Mouse (Mus musculus) thymus, adult 2 months (tissue): ENCODE measurements around the gene Tpk1. TPM values are rescaled to one million over a fixed set of nuclear protein-coding genes. Genes with fewer than 3 reads are reported as not detected.

ENCODE experiments used
- DNase-seq: peaks from one replicate; pipeline ENCODE4 v3.0.0; 2021
- H3K27ac ChIP-seq: fragments of 200-500 bp; 2 replicates; pipeline ENCODE4 v1.5.1; 2012; ENCODE audit warnings: low read length, control low read depth; ENCODE audit not compliant: control insufficient read depth, insufficient read depth
- H3K27me3 ChIP-seq: fragments of 200-500 bp; 2 replicates; pipeline ENCODE4 v1.6.1; 2012; ENCODE audit warnings: mild to moderate bottlenecking, low read length, moderate library complexity, mixed read lengths; ENCODE audit not compliant: control insufficient read depth, insufficient read depth
- H3K36me3 ChIP-seq: fragments of 200-500 bp; 2 replicates; pipeline ENCODE4 v1.6.1; 2012; ENCODE audit warnings: mild to moderate bottlenecking, low read length, moderate library complexity; ENCODE audit not compliant: control insufficient read depth, insufficient read depth
- H3K4me1 ChIP-seq: fragments of 200-500 bp; replicated peaks from 2 replicates; pipeline ENCODE4 v1.6.1; 2012; ENCODE audit warnings: low read length; ENCODE audit not compliant: control insufficient read depth, insufficient read depth
- H3K4me3 ChIP-seq: fragments of 200-500 bp; 2 replicates; pipeline ENCODE4 v1.5.1; 2012; ENCODE audit warnings: mild to moderate bottlenecking, low read length, control low read depth, moderate library complexity; ENCODE audit not compliant: control insufficient read depth, insufficient read depth
- CTCF ChIP-seq: fragments of 200-500 bp; IDR thresholded peaks from 2 replicates; pipeline ENCODE4 v1.5.1; 2012; ENCODE audit warnings: mild to moderate bottlenecking, control low read depth, low read length, moderate library complexity, borderline replicate concordance; ENCODE audit not compliant: control insufficient read depth, poor library complexity, insufficient read depth; ENCODE audit errors: extremely low read depth
- POLR2A ChIP-seq: fragments of 200-500 bp; IDR thresholded peaks from 2 replicates; pipeline ENCODE4 v1.6.1; 2012; ENCODE audit warnings: mild to moderate bottlenecking, low read length, control low read depth, moderate library complexity; ENCODE audit not compliant: control insufficient read depth, poor library complexity, insufficient read depth; ENCODE audit errors: extremely low read depth
- WGBS: fragments of 180-500 bp; shearing (Covaris S2); methylation state at CpG from one replicate; pipeline ENCODE4 v1.1.7; 2018; 5-methylcytosine and 5-hydroxymethylcytosine counted together
- polyA plus RNA-seq: library from polyadenylated mRNA; depleted of rRNA; stranded (reverse); fragments of >200 nt; gene quantifications from 2 replicates; pipeline ENCODE4 v1.2.3, GENCODE M21; 2012

Gene Tpk1
- polyA plus RNA-seq, 1 experiment: 3.2 TPM

- no peaks in the 10 kb centered on the region for H3K4me1 ChIP-seq
- no peak for DNase-seq
- no peak overlapping the region for H3K4me3 ChIP-seq
- no peak overlapping the region for H3K27ac ChIP-seq
- no peaks in the 10 kb centered on the region for H3K27me3 ChIP-seq
- TF ChIP-seq POLR2A: no peak
- no peak for TF ChIP-seq CTCF
- H3K36me3 ChIP-seq: no peaks in the 10 kb centered on the region
Observed at GRCm38 (mm10) chr6:43531996-43532395, 134.1 kb downstream of the Tpk1 start.

GRCm38 (mm10) chr6:43528996-43529395 is 137.1 kb downstream of the Tpk1 start:
- Histone ChIP-seq H3K27me3 (no peaks in the 10 kb centered on the region), H3K4me1 (no peaks in the 10 kb centered on the region), H3K4me3 (no peak overlapping the region), H3K36me3 (no peaks in the 10 kb centered on the region), H3K27ac (no peak overlapping the region)
- no peak for TF ChIP-seq CTCF
- TF ChIP-seq POLR2A: no peak
- 84% methylated on average over 3 of the region's 3 CpGs for WGBS
- no peak for DNase-seq

- DNase-seq: no peak
- H3K4me1 ChIP-seq: no peaks in the 10 kb centered on the region
- no peaks in the 10 kb centered on the region for H3K27me3 ChIP-seq
- H3K36me3 ChIP-seq: no peaks in the 10 kb centered on the region
- WGBS: 84% methylated on average over 2 of the region's 2 CpGs
- TF ChIP-seq CTCF: no peak
- no peak for TF ChIP-seq POLR2A
- no peak overlapping the region for H3K27ac ChIP-seq
- no peak overlapping the region for H3K4me3 ChIP-seq
Observed at GRCm38 (mm10) chr6:43525028-43525427, 141.1 kb downstream of the Tpk1 start.

GRCm38 (mm10) chr6:43522046-43522445 is 144.0 kb downstream of the Tpk1 start:
- no peak overlapping the region for H3K27ac ChIP-seq
- no peaks in the 10 kb centered on the region for H3K36me3 ChIP-seq
- H3K4me3 ChIP-seq: no peak overlapping the region
- H3K4me1 ChIP-seq: no peaks in the 10 kb centered on the region
- TF ChIP-seq CTCF: no peak
- TF ChIP-seq POLR2A: no peak
- no peaks in the 10 kb centered on the region for H3K27me3 ChIP-seq
- 90% methylated on average over 1 of the region's 1 CpGs for WGBS
- DNase-seq: no peak

- Histone ChIP-seq H3K27ac (no peak overlapping the region), H3K36me3 (no peaks in the 10 kb centered on the region), H3K4me1 (no peaks in the 10 kb centered on the region), H3K27me3 (no peaks in the 10 kb centered on the region), H3K4me3 (no peak overlapping the region)
- DNase-seq: no peak
- no peak for TF ChIP-seq CTCF
- TF ChIP-seq POLR2A: no peak
- 90% methylated on average over 2 of the region's 2 CpGs for WGBS
Observed at GRCm38 (mm10) chr6:43520218-43520617, 145.9 kb downstream of the Tpk1 start.

GRCm38 (mm10) chr6:43518378-43518777 is 147.7 kb downstream of the Tpk1 start:
- no peak for TF ChIP-seq CTCF
- no peak for TF ChIP-seq POLR2A
- Histone ChIP-seq H3K4me3 (no peak overlapping the region), H3K27me3 (no peaks in the 10 kb centered on the region), H3K27ac (no peak overlapping the region), H3K4me1 (no peaks in the 10 kb centered on the region), H3K36me3 (no peaks in the 10 kb centered on the region)
- DNase-seq: no peak

GRCm38 (mm10) chr6:43517316-43517655 is 148.8 kb downstream of the Tpk1 start:
- Histone ChIP-seq H3K27me3 (no peaks in the 10 kb centered on the region), H3K4me3 (no peak overlapping the region), H3K4me1 (no peaks in the 10 kb centered on the region), H3K36me3 (no peaks in the 10 kb centered on the region), H3K27ac (no peak overlapping the region)
- 94% methylated on average over 2 of the region's 2 CpGs for WGBS
- no peak for TF ChIP-seq POLR2A
- TF ChIP-seq CTCF: no peak
- no peak for DNase-seq
